Mouse (Mus musculus): Measurements from ENCODE around the gene Hspa4. TPM values are rescaled to one million over a fixed set of nuclear protein-coding genes. Genes with fewer than 3 reads are reported as not detected.
A peak's percentile ranks its signal among the peaks of the same experiment; 100 is the strongest.
"Not testable (repeated sequence)": the region's sequence is repeated elsewhere in the genome, so short reads cannot be mapped to it uniquely, and the experiment has no call there.

Gene Hspa4
- polyA plus RNA-seq, 1 experiment: 99.3 TPM

GRCm38 (mm10) chr11:53332076-53332680 lies 31.9 kb upstream of the Hspa4 start:
- H3K79me2 ChIP-seq (ENCODE audit: control insufficient read depth, insufficient read depth): no peaks in the 10 kb centered on the region
- no peak overlapping the region for H3K4me2 ChIP-seq (ENCODE audit: low read depth)
- H3K36me3 ChIP-seq (ENCODE audit: control insufficient read depth, insufficient read depth): peaks cover 25% of the 10 kb centered on the region
- no peak overlapping the region for H3K4me3 ChIP-seq
- no peak overlapping the region for H3ac ChIP-seq (ENCODE audit: control insufficient read depth, insufficient read length)
- no peaks in the 10 kb centered on the region for H3K27me3 ChIP-seq (ENCODE audit: control insufficient read depth, insufficient read depth, insufficient read length)
- TF ChIP-seq MAX (IDR thresholded peaks at IDR 0.05; ENCODE audit: low read depth) (no peak), MYOG (IDR thresholded peaks at IDR 0.05; ENCODE audit: control insufficient read depth in 1 of 3, insufficient read depth in 1 of 3, insufficient read length in 2 of 3, low read depth in 2 of 3) (no peak), MYOD1 (IDR thresholded peaks at IDR 0.05; ENCODE audit: control insufficient read depth in 1 of 3, insufficient read length in 2 of 3, low read depth in 2 of 3) (no peak), USF1 (IDR thresholded peaks at IDR 0.05; ENCODE audit: low read depth) (no peak), REST (IDR thresholded peaks at IDR 0.05; ENCODE audit: insufficient read depth, insufficient read length) (no peak), E2F4 (IDR thresholded peaks at IDR 0.05; ENCODE audit: insufficient read depth) (no peak), TCF12 (IDR thresholded peaks at IDR 0.05; ENCODE audit: insufficient read depth, poor library complexity, severe bottlenecking) (no peak), SRF (IDR thresholded peaks at IDR 0.05; ENCODE audit: control insufficient read depth, insufficient read length, low read depth) (no peak), POLR2A (IDR thresholded peaks at IDR 0.05; ENCODE audit: insufficient read length, low read depth) (no peak), CEBPB (IDR thresholded peaks at IDR 0.05; ENCODE audit: insufficient read depth, poor library complexity, severe bottlenecking) (no peak), TCF3 (IDR thresholded peaks at IDR 0.05; ENCODE audit: insufficient read length, low read depth) (no peak), POLR2AphosphoS2 (IDR thresholded peaks at IDR 0.05; ENCODE audit: insufficient read length, low read depth) (no peak)

DNA sequence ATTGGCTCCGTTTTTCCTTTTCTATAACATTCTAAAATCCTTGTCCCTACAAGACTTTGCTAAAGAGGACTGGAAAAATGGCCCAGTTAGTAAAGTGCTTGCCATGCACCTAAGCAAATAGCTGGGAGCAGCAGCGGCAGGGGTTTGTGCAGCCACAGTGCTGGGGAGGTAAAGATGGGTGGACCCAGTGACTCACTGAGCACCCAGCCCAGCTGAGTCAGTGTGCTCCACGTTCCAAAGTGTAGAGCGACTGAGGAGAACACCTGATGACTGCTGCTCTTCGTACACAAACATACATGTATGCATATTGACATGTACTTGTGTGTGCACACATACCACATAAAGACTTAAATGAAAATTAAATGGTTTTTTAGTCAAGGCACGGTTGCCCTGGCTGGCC lies 30.9 kb upstream of the Hspa4 start:
- Histone ChIP-seq H3K36me3 (ENCODE audit: control insufficient read depth, insufficient read depth) (peaks cover 25% of the 10 kb centered on the region), H3K4me3 (no peak overlapping the region), H3ac (ENCODE audit: control insufficient read depth, insufficient read length) (no peak overlapping the region), H3K79me2 (ENCODE audit: control insufficient read depth, insufficient read depth) (peaks cover 4% of the 10 kb centered on the region), H3K27me3 (ENCODE audit: control insufficient read depth, insufficient read depth, insufficient read length) (no peaks in the 10 kb centered on the region), H3K4me2 (ENCODE audit: low read depth) (no peak overlapping the region)
- no peak for TF ChIP-seq REST (IDR thresholded peaks at IDR 0.05; ENCODE audit: insufficient read depth, insufficient read length)
- TF ChIP-seq POLR2A (IDR thresholded peaks at IDR 0.05; ENCODE audit: insufficient read length, low read depth): no peak
- TF ChIP-seq MAX (IDR thresholded peaks at IDR 0.05; ENCODE audit: low read depth): no peak
- no peak for TF ChIP-seq SRF (IDR thresholded peaks at IDR 0.05; ENCODE audit: control insufficient read depth, insufficient read length, low read depth)
- no peak for TF ChIP-seq TCF3 (IDR thresholded peaks at IDR 0.05; ENCODE audit: insufficient read length, low read depth)
- TF ChIP-seq USF1 (IDR thresholded peaks at IDR 0.05; ENCODE audit: low read depth): no peak
- no peak for TF ChIP-seq MYOG (IDR thresholded peaks at IDR 0.05; ENCODE audit: control insufficient read depth in 1 of 3, insufficient read depth in 1 of 3, insufficient read length in 2 of 3, low read depth in 2 of 3)
- no peak for TF ChIP-seq MYOD1 (IDR thresholded peaks at IDR 0.05; ENCODE audit: control insufficient read depth in 1 of 3, insufficient read length in 2 of 3, low read depth in 2 of 3)
- TF ChIP-seq TCF12 (IDR thresholded peaks at IDR 0.05; ENCODE audit: insufficient read depth, poor library complexity, severe bottlenecking): no peak
- TF ChIP-seq CEBPB (IDR thresholded peaks at IDR 0.05; ENCODE audit: insufficient read depth, poor library complexity, severe bottlenecking): no peak
- TF ChIP-seq POLR2AphosphoS2 (IDR thresholded peaks at IDR 0.05; ENCODE audit: insufficient read length, low read depth): no peak
- no peak for TF ChIP-seq E2F4 (IDR thresholded peaks at IDR 0.05; ENCODE audit: insufficient read depth)

GRCm38 (mm10) chr11:53330325-53330724 lies 30.1 kb upstream of the Hspa4 start:
- Histone ChIP-seq H3K36me3 (ENCODE audit: control insufficient read depth, insufficient read depth) (peaks cover 25% of the 10 kb centered on the region), H3K79me2 (ENCODE audit: control insufficient read depth, insufficient read depth) (peaks cover 12% of the 10 kb centered on the region), H3K4me3 (no peak overlapping the region), H3K4me2 (ENCODE audit: low read depth) (no peak overlapping the region), H3K27me3 (ENCODE audit: control insufficient read depth, insufficient read depth, insufficient read length) (no peaks in the 10 kb centered on the region), H3ac (ENCODE audit: control insufficient read depth, insufficient read length) (no peak overlapping the region)
- TF ChIP-seq E2F4 (IDR thresholded peaks at IDR 0.05; ENCODE audit: insufficient read depth): no peak
- no peak for TF ChIP-seq TCF12 (IDR thresholded peaks at IDR 0.05; ENCODE audit: insufficient read depth, poor library complexity, severe bottlenecking)
- no peak for TF ChIP-seq POLR2A (IDR thresholded peaks at IDR 0.05; ENCODE audit: insufficient read length, low read depth)

DNA sequence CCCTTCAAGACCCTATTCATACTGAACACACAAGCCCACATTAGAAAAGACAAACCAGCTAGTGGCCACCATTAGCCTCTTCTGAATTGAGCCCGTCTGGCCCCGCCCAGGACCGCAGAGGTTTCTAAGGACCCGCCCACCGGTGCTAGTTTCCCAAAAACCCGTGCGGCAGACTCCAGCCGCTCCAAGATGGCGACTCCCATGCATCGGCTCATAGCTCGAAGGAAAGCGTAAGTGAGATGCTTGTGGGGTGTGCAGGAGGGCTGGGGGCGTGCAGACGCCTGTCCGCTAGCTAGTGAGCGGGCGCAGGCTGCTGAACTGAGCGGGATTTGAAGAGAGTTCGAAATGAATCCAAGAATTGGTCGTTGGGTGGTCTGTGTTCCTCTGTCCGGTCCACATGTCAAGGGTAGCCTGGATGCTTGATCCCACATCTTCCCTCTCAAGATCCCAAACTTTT lies 24.3 kb upstream of the Hspa4 start, which contains the start of gene Zcchc10:
Zcchc10 (plus strand) TSS at position 168 of the 457 bp plus-strand sequence.
- Histone ChIP-seq H3K79me2 (ENCODE audit: control insufficient read depth, insufficient read depth) (peaks cover 19% of the 10 kb centered on the region), H3ac (ENCODE audit: control insufficient read depth, insufficient read length) (peak within 1 kb of the TSS; percentile 81)
- TF ChIP-seq E2F4 (IDR thresholded peaks at IDR 0.05; ENCODE audit: insufficient read depth): no peak
- TF ChIP-seq POLR2AphosphoS2 (IDR thresholded peaks at IDR 0.05; ENCODE audit: insufficient read length, low read depth): peak; percentile 83
- TF ChIP-seq TCF12 (IDR thresholded peaks at IDR 0.05; ENCODE audit: insufficient read depth, poor library complexity, severe bottlenecking): no peak
- TF ChIP-seq POLR2A (IDR thresholded peaks at IDR 0.05; ENCODE audit: insufficient read length, low read depth): peak; percentile 89
- no peak for TF ChIP-seq CEBPB (IDR thresholded peaks at IDR 0.05; ENCODE audit: insufficient read depth, poor library complexity, severe bottlenecking)
- no peak for TF ChIP-seq MYOD1 (IDR thresholded peaks at IDR 0.05; ENCODE audit: control insufficient read depth in 1 of 3, insufficient read length in 2 of 3, low read depth in 2 of 3)

GRCm38 (mm10) chr11:53319867-53320266 lies 19.6 kb upstream of the Hspa4 start:
- H3K4me2 ChIP-seq (ENCODE audit: low read depth); H3ac ChIP-seq (ENCODE audit: control insufficient read depth, insufficient read length); H3K36me3 ChIP-seq (ENCODE audit: control insufficient read depth, insufficient read depth); H3K27me3 ChIP-seq (ENCODE audit: control insufficient read depth, insufficient read depth, insufficient read length); H3K79me2 ChIP-seq (ENCODE audit: control insufficient read depth, insufficient read depth); H3K4me3 ChIP-seq: not testable (repeated sequence)

More for the DNA sequence above, 24.3 kb upstream of the Hspa4 start, which contains the start of gene Zcchc10:
- Histone ChIP-seq H3K4me2 (ENCODE audit: low read depth) (peak within 1 kb of the TSS; percentile 77), H3K4me3 (peak within 1 kb of the TSS; percentile 44), H3K36me3 (ENCODE audit: control insufficient read depth, insufficient read depth) (peaks cover 18% of the 10 kb centered on the region), H3K27me3 (ENCODE audit: control insufficient read depth, insufficient read depth, insufficient read length) (no peaks in the 10 kb centered on the region)

GRCm38 (mm10) chr11:53318568-53318967 lies 18.3 kb upstream of the Hspa4 start:
- H3K79me2 ChIP-seq (ENCODE audit: control insufficient read depth, insufficient read depth); H3K4me3 ChIP-seq; H3ac ChIP-seq (ENCODE audit: control insufficient read depth, insufficient read length); H3K27me3 ChIP-seq (ENCODE audit: control insufficient read depth, insufficient read depth, insufficient read length); H3K36me3 ChIP-seq (ENCODE audit: control insufficient read depth, insufficient read depth); H3K4me2 ChIP-seq (ENCODE audit: low read depth): not testable (repeated sequence)

Measured in myocyte (in vitro differentiated cells).